Mouse (Mus musculus) embryonic fibroblast, embryonic 13.5 days (primary cell): ENCODE data around the gene Lrrc20. TPM values are rescaled to one million over a fixed set of nuclear protein-coding genes. Genes with fewer than 3 reads are reported as not detected.
"Not testable (repeated sequence)": the region's sequence is repeated elsewhere in the genome, so short reads cannot be mapped to it uniquely, and the experiment has no call there.

Experiments
- H3K27ac ChIP-seq: 2 replicates; pipeline ENCODE4 v1.5.1; 2012; ENCODE audit warnings: low read length, control low read depth, inconsistent platforms; ENCODE audit not compliant: insufficient read depth
- H3K4me1 ChIP-seq: 2 replicates; pipeline ENCODE4 v1.6.1; 2011; ENCODE audit warnings: low read length; ENCODE audit not compliant: control insufficient read depth, insufficient read depth
- H3K4me3 ChIP-seq: 2 replicates; pipeline ENCODE4 v1.5.1; 2011; ENCODE audit warnings: mild to moderate bottlenecking, control low read depth, low read length; ENCODE audit not compliant: insufficient read depth
- CTCF ChIP-seq: IDR thresholded peaks from 2 replicates; pipeline ENCODE4 v1.5.1; 2011; ENCODE audit warnings: mild to moderate bottlenecking, control low read depth, low read length, moderate library complexity, borderline replicate concordance; ENCODE audit not compliant: insufficient read depth
- POLR2A ChIP-seq: IDR thresholded peaks from 2 replicates; pipeline ENCODE4 v1.6.1; 2011; ENCODE audit warnings: low read depth, mild to moderate bottlenecking, control low read depth, low read length, moderate library complexity
- polyA plus RNA-seq: library from polyadenylated mRNA; stranded (reverse); fragments of >200 nt; gene quantifications from 2 replicates; pipeline ENCODE4 v1.2.4, GENCODE M21; 2011; ENCODE audit warnings: low read depth; ENCODE audit not compliant: missing spikeins, insufficient read length

The Lrrc20 gene
- polyA plus RNA-seq, 1 experiment, result 10.0 TPM

DNA sequence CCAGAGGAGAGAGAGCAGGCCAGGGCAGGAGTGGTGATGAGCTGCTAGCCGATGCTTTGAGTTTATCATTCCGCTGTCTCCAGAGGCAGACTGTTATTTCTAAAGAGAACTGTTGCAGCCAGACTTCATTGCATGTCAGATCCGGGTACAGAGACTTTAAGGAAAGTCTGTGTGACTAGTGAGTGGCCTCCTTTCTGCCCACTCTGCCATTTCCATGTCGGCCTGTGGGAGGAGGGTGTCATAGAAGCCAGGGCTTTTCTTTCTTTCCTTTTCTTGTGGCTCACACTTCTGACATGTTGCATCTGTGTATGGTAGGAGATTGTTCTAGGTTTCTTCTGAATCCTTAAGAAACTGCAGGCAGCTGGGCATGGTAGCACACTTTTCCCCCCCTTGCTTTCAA is 88.8 kb downstream of the Lrrc20 start:
- H3K27ac ChIP-seq, result no peak overlapping the region
- no peaks in the 10 kb centered on the region for H3K4me1 ChIP-seq
- TF ChIP-seq POLR2A, result no peak
- no peak for TF ChIP-seq CTCF
- no peak overlapping the region for H3K4me3 ChIP-seq

DNA sequence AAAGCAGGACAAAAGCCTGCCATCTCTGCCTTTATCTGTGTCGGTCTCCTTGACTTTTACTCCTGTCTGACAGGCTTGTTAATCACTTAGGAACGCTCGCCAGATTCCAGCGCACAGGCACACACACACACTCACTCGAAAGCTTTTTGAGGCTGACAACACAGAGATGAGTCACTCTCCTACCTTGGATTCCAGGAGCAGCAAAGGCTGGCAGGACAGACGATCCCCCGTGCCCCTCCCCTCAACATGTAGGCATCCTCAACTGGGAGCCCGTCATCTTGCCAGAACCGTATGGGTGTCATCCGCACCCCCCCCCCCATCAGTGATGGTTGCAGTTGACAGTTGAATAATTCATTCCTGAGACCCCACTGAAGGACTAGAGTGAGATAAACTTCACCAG is 94.6 kb downstream of the Lrrc20 start:
- TF ChIP-seq CTCF (no peak), POLR2A (no peak)
- H3K4me1 ChIP-seq, result peaks cover 6% of the 10 kb centered on the region
- H3K27ac ChIP-seq, result no peak overlapping the region
- no peak overlapping the region for H3K4me3 ChIP-seq

DNA sequence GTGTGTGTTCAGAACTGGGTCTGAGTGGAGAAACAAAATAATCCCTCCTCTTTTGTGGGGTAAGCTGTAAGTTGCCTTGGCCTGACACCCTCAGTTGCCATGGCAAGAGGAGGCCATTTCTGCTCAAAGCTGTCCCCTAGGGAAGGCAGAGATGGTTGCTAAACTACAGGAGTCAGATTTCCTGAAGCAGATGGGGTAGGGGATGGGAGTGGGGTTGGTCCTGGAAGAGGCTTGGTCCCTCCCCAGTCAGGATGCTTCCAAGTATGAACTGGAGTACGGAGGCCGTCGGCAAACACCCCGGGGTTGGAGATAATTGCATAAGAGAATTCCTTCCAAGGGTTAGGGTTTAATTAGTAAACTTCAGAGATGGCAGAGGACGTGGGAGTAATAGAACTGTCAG is 96.5 kb downstream of the Lrrc20 start:
- no peak for TF ChIP-seq CTCF
- H3K4me1 ChIP-seq, result peaks cover 6% of the 10 kb centered on the region
- no peak overlapping the region for H3K4me3 ChIP-seq
- H3K27ac ChIP-seq, result no peak overlapping the region

DNA sequence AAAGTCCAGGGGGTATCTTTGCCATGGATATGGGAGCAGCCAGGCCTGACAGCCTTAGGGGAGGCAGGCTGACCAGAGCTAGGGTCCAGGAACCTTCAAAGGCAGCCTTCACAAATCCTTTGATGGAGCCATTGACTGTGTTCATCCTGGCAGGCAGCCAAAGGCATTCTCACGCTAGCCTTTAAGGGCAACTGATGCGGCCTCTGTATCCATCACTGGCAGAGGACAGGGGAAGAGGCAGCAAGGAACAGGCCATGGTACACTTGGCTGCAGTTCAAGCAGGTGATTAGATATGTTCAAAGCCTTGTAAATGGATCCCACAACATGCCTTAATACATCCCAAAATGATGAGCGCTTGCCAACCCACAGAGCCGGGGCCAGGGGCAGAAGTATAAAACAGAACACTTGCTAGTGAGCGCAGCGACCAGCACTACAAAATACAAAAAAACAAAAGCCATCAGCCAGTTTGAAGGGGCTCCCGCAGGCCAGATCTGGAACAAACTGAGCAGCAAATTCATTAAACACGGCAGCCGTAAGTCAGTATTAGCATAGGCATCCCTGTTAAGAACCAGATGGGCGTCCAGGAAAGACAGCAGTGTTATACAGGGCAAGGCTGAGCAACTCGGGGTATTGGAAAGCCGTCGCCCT is 100.6 kb downstream of the Lrrc20 start:
- Histone ChIP-seq H3K4me1 (no peaks in the 10 kb centered on the region), H3K4me3 (no peak overlapping the region), H3K27ac (no peak overlapping the region)
- TF ChIP-seq POLR2A (no peak), CTCF (no peak)

DNA sequence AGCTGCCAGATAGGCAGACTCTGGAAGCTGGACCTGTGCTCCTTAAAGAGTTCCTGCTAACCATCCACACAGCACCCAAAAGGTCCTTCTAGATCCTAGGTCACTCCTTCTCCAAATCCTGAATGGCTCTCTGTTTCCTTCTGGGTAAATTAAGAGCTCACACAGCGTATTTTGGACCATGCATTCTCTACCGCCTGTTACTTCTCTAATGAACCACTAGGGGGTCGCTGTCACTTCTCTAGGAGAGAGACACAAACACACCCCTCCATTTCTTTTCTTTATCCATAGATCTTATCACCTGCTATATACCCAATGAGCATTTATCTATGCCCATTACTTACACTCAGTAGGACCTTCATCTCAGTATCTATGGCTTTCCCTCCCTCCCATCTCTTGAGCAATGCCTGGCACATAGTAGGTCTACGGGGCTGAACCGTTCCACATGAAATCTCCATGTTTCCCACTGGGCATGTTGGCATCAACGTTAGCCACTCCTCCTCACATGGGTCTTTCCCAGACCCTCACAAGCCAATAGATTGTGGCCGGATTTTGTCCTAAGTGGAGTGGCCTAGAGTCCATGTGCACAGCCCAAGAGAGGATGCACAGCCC is 111.7 kb downstream of the Lrrc20 start:
- H3K4me3 ChIP-seq, result no peak overlapping the region
- TF ChIP-seq CTCF (no peak), POLR2A (no peak)
- no peaks in the 10 kb centered on the region for H3K4me1 ChIP-seq
- H3K27ac ChIP-seq, result no peak overlapping the region

DNA sequence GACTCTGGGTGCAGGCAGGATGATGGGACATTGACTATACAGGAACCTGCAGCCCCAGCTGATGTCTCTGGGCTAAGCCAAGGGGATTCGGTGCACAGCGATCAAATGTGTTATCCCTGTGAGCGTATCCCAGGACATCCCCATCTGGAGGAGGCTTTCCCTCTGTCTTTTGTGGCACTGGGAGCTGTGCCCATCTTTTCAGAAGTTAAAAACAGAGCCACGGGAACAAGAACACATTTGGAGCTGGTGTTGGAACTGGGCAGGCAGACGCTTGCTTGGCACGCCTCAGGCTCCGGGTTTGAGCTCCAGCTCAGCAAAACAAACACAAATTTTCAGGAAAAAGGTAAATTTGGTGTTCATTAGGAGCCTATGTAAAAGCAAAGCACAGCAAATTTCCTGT is 122.4 kb downstream of the Lrrc20 start:
- TF ChIP-seq CTCF (no peak), POLR2A (no peak)
- H3K4me3 ChIP-seq, result no peak overlapping the region
- no peaks in the 10 kb centered on the region for H3K4me1 ChIP-seq
- H3K27ac ChIP-seq, result no peak overlapping the region

DNA sequence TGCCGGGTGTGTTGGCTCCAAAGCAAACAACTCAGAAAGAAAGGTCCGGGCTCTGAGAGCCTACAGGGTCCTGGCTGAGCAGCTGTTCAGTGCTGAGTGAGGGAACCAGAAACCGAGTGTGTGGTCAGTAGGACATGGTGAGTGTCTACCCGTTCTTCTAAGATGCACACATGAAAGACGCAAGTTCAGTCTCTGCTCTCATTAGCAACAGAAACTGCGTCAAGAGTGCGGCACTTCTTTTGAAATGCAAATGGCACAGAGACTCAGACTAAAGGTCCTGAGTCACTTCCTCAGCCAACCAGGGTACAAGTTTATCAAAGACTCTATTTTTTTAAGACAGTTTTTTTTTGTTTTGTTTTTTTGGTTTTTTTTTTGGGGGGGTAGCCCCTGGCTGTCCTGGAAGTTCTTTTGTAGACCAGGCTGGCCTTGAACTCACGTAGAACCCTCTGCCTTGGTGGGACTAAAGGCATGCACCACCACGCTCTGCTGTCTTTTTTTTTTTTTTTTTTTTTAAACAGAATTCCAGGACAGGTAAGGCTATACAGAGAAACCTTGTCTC is 124.0 kb downstream of the Lrrc20 start:
- TF ChIP-seq POLR2A (no peak), CTCF (no peak)
- H3K4me1 ChIP-seq, result no peaks in the 10 kb centered on the region
- H3K4me3 ChIP-seq, result no peak overlapping the region
- H3K27ac ChIP-seq, result no peak overlapping the region

DNA sequence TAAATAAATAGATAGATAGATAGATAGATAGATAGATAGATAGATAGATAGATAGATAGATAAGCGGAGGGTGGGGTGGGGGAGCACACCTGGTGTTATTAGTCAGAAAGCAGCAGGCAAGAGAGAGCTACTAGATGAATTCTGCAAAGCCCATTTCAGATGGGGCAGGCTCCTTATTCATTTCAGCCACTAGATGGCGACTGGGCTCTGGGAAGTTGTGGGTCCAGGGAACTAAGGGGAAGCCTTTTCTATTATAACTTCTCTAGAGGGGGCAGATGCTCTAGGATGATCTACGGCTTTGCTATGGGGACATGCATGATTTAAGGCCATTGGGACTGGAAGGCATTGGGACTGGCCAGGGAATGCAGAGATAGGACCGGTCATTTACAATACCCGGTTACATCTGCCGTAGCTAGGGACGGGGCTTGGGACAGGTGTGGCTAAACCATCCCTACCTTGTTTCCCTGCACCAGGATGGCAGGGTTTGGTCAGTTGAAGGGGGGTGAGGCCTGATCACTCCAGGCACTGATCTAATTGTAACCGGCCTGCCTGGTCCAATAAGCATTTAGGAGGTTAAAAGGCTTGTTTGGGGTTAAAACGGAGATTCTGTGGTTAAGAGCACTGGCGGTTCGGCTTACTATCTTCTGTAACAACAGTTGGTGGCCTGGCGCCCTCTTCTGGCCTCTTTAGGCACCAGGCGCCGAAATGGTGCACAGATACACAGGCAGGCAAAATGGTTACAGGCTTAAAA is 126.9 kb downstream of the Lrrc20 start:
- peak; percentile 50; the same call in 1 of the 2 replicates for TF ChIP-seq CTCF
- TF ChIP-seq POLR2A, result no peak
- H3K27ac ChIP-seq, result no peak overlapping the region
- peak overlapping the region; percentile 22; the same call in 1 of the 2 replicates for H3K4me3 ChIP-seq
- no peaks in the 10 kb centered on the region for H3K4me1 ChIP-seq

DNA sequence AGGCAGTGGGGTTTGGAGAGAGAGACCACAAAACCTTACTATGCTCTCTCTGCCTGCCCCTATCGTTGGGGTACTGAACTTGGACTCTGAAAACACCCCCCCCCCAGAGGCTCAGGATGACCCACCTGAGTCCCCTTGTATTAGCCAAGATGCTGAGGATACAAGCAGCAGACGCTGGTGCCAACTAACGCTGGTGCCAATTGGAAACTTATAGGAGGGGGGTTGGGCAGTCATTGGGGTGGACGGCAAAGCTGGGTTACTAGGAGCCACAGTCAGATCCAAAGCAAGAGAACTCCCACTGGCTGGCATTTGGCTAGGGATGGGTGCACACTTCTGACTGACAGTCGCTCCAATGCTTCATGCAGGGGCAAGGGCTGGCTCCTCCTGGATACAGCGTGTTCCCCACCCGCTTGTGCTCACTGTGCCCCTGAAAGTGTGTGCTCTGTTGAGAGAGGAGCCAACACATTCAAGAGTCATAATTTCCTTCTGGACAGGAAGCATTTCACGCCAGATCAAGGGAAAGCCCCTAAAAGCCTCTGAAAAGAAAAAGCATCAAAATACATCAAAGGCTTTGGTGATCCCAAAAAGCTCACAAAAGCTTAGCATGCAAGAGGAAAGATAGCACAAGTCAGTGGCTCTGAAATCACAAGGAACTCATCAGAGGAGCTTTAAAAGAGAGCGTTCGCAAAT is 128.9 kb downstream of the Lrrc20 start:
- Histone ChIP-seq H3K4me3 (no peak overlapping the region), H3K4me1 (no peaks in the 10 kb centered on the region), H3K27ac (no peak overlapping the region)
- TF ChIP-seq CTCF, result no peak
- TF ChIP-seq POLR2A, result no peak

DNA sequence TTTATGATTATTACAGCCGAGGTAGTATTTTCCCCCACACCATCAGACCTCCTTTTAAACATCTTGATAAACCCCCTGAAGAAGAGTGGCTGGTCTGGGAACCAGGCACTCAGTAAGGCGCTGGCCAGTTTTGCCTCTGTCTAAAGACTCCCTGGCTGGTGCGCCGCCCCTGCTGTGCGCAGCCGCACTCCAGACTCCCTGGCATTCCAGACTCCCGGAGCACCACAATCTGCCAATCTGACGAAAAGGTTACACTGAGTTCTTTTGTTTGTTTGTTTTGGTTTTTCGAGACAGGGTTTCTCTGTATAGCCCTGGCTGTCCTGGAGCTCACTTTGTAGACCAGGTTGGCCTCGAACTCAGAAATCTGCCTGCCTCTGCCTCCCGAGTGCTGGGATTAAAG is 129.8 kb downstream of the Lrrc20 start:
- not testable (repeated sequence) for H3K4me3 ChIP-seq, H3K4me1 ChIP-seq, H3K27ac ChIP-seq
